Mouse (Mus musculus) G1E (cell line): ENCODE data around the gene Slc25a26. TPM values are rescaled to one million over a fixed set of nuclear protein-coding genes. Genes with fewer than 3 reads are reported as not detected.

Experiments
- ATAC-seq: 2 replicates; pipeline ENCODE4 v1.8.0; 2016; ENCODE audit warnings: mild to moderate bottlenecking; ENCODE audit not compliant: insufficient number of reproducible peaks, poor library complexity, low FRiP score, severe bottlenecking; ENCODE audit errors: extremely low read depth
- DNase-seq: peaks from one replicate; pipeline ENCODE4 v3.0.0; 2012; ENCODE audit warnings: low spot score
- H3K27me3 ChIP-seq: 2 replicates; pipeline ENCODE4 v1.6.1; 2012; ENCODE audit warnings: mild to moderate bottlenecking, low read length, inconsistent platforms; ENCODE audit not compliant: insufficient read depth
- H3K36me3 ChIP-seq: replicated peaks from 2 replicates; pipeline ENCODE3; 2012; ENCODE audit warnings: mild to moderate bottlenecking, inconsistent platforms
- H3K4me1 ChIP-seq: 2 replicates; pipeline ENCODE4 v1.6.1; 2012; ENCODE audit warnings: low read depth, low read length, inconsistent platforms, mixed read lengths; ENCODE audit not compliant: insufficient read depth
- H3K4me3 ChIP-seq: 2 replicates; pipeline ENCODE4 v1.5.1; 2012; ENCODE audit warnings: low read depth, mild to moderate bottlenecking, inconsistent platforms, low read length, moderate library complexity, mixed read lengths
- H3K9me3 ChIP-seq: replicated peaks from 2 replicates; pipeline ENCODE4 v1.6.1; 2012; ENCODE audit warnings: inconsistent platforms
- CTCF ChIP-seq: IDR thresholded peaks from 2 replicates; pipeline ENCODE4 v1.5.1; 2012; ENCODE audit warnings: low read depth, low read length, inconsistent platforms, mixed read lengths
- GATA1 ChIP-seq: IDR thresholded peaks from 2 replicates; pipeline ENCODE4 v1.6.1; 2012; ENCODE audit warnings: borderline replicate concordance, low read length, inconsistent platforms, mixed read lengths
- GATA2 ChIP-seq: IDR thresholded peaks from 2 replicates; pipeline ENCODE4 v1.6.1; 2012; ENCODE audit warnings: low read depth, low read length, inconsistent platforms, borderline replicate concordance
- POLR2AphosphoS5 ChIP-seq: IDR thresholded peaks from 2 replicates; pipeline ENCODE4 v1.6.1; 2012; ENCODE audit warnings: low read depth, low read length, inconsistent platforms; ENCODE audit not compliant: insufficient replicate concordance
- TAL1 ChIP-seq: conservative IDR thresholded peaks from 2 replicates; pipeline ENCODE4 v1.6.1; 2012; ENCODE audit warnings: low read depth, low read length, inconsistent platforms, mixed read lengths
- polyA plus RNA-seq: library from polyadenylated mRNA; stranded (reverse); fragments of >175 nt; gene quantifications from 2 replicates; pipeline ENCODE4 v1.2.3, GENCODE M21; 2012
- total RNA-seq, 2 experiments: library from RNA; stranded (forward) in 1 of 2; stranded (reverse) in 1 of 2; fragments of 200-1000 nt in 1 of 2; fragments of >200 nt in 1 of 2; fragmentation: Nextera tagmentation in 1 of 2; gene quantifications; 2 replicates each; pipeline ENCODE4 v1.2.3; 2014 to 2017

Gene Slc25a26
- total RNA-seq (2014; fragmentation: Nextera tagmentation) (4.1 and 11.8 TPM in 2 replicates), total RNA-seq (2017) (7.0 and 8.7 TPM in 2 replicates), polyA plus RNA-seq (3.3 and 3.9 TPM in 2 replicates)

DNA sequence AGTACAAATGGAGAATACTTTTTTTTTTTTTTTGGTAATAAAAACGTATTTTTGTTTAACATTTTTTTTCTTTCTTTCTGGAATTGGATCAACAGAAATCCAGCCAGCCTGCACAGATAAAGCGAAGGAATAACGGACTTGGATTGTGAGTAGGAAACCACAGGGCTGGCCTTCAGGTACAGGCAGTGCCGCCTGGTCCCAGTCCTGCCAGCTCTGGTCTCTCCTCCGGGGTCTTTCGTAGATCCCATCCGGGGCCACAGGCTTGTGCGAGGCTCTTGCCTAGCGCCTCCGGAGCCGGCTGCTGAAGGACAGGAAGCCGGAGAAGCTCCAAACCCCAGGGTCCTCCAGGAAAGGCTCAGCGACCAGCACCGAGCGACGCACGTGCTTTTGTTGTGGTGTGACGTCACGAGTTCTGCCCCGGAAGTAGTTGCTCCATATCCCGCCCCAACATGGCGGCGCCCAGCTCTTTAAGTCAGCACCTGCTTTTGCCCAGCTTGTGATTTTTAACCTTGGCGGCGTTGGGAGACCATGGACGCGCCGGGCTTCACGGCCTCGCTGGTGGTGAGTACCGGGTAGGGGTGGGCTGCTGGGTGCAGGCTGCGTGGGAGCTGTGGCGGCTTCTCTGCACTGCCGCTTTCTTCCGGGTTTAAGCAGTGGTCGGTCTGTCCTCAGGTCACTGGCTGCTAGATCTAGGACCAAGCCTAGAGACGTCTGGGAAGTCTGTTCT lies at the start of gene Slc25a26:
Slc25a26 (plus strand) TSS at position 435 of the 727 bp plus-strand sequence.
- Histone ChIP-seq H3K4me3 (peak within 1 kb of the TSS; percentile 82), H3K9me3 (no peaks in the 10 kb centered on the region), H3K27me3 (peaks cover 3% of the 10 kb centered on the region; the same call in 1 of the 2 replicates), H3K36me3 (peaks cover 14% of the 10 kb centered on the region), H3K4me1 (peaks cover 15% of the 10 kb centered on the region)
- TF ChIP-seq GATA2: no peak
- no peak for TF ChIP-seq CTCF
- no peak for TF ChIP-seq POLR2AphosphoS5
- TF ChIP-seq GATA1: no peak
- TF ChIP-seq TAL1: no peak
- ATAC-seq: peak; percentile 94
- DNase-seq: peak; percentile 71

DNA sequence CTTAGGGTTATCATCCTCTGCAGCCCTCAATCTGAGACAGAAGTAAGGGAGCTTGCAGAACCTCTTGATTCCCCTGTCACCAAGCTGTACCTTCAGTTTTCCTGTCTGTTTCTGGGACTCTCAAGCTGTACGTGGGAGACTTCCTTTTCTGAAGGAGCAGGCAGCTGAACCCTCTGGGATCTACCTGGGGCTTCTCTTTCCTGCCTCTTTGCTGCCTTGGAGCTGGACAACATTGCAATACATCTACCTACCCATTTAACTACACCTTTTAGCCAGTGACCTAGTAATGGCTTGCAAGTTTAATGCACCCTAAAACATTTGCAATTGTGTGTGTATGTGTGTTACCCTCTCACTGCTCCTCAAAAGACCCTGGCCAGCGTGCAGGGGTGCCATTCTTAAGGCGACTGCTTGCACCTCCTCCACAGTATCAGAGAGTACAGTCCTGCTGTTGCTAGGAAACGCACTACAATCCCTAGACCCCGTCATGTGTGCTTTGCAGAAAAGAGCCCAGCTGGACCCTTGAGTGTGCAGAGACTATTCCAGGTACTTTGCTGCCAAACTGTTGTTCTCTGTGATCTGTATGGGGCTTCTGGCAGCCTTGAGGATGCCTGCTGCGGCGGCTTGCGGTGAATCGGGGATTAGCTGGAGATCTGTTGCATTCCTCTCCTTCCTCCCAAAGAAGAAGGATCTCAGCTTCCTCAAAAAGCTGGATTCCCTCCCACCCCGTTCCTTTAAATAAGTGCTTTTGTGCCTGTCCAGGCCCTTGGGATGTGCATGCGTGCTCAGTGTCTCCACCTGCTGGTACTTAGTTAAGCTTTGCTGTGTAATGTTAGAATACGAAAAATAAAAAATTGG lies 35.9 kb upstream of the Slc25a26 start:
- H3K36me3 ChIP-seq: no peaks in the 10 kb centered on the region
- DNase-seq (no peak), ATAC-seq (no peak)
- TF ChIP-seq GATA2: no peak
- TF ChIP-seq CTCF: 0 out of 2 replicates have a peak, but pooled peaks have one; percentile 7
- no peaks in the 10 kb centered on the region for H3K27me3 ChIP-seq
- H3K9me3 ChIP-seq: no peaks in the 10 kb centered on the region
- H3K4me3 ChIP-seq: no peak overlapping the region
- peaks cover 2% of the 10 kb centered on the region; the same call in 1 of the 2 replicates for H3K4me1 ChIP-seq

DNA sequence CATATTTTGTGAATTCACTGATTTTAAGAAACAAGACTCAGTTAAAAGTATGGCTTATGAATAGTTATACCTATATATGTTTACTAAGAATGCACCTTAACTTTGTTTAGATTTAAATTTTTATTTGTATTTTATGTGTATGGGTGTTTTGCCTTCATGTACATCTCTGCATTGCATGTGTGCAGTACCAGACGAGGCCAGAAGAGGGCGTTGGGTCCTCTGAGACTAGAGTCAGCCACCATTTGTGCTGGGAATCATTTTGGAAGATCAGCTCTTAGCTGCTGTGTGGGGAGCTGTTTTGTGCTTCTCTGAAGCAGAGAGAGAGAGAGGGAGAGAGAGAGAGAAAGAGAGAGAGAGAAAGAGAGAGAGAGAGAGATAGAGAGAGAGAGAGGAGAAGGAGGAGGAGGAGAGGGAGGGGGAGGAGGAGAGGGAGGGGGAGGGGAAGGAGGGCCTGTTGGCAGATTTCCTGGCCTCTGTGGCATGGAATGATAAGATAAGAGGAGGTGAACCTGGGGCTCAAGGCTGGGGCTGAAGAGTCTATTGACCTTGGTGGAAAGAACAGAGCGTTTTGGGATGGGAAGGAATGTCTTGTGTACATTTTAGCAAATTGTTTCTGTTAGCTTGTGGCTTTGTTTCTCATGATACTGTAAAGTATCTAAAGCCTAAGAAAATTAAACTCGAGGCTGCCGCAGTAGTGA lies 33.5 kb upstream of the Slc25a26 start:
- Histone ChIP-seq H3K27me3 (no peaks in the 10 kb centered on the region), H3K36me3 (no peaks in the 10 kb centered on the region), H3K9me3 (no peaks in the 10 kb centered on the region), H3K4me3 (no peak overlapping the region), H3K4me1 (peaks cover 9% of the 10 kb centered on the region; the same call in 1 of the 2 replicates)
- 0 out of 2 replicates have a peak, but pooled peaks have one; percentile 28 for ATAC-seq
- no peak for TF ChIP-seq TAL1
- TF ChIP-seq CTCF: peak; percentile 64
- DNase-seq: no peak

DNA sequence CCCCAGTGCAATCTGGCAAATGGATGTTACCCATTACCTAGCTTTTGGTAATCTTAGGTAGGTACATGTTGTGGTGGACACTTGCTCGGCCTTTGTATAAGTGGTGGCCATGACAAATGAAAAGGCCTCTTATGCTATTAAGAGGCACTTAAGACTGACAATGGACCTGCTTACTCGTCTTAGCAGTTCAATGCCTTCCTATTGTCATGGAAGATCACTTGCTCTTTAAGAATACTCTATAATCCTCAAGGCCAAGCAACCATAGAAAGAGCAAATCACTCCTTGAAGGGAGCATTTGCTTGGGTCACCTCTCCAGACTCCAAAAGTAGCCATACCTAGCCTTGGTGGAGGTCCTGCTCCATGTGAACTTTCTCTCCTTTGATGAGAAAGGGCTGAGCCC lies 7.4 kb upstream of the Slc25a26 start:
- DNase-seq (no peak), ATAC-seq (no peak)
- no peak for TF ChIP-seq GATA1
- TF ChIP-seq POLR2AphosphoS5: no peak
- TF ChIP-seq CTCF: no peak
- TF ChIP-seq GATA2: no peak
- TF ChIP-seq TAL1: no peak

DNA sequence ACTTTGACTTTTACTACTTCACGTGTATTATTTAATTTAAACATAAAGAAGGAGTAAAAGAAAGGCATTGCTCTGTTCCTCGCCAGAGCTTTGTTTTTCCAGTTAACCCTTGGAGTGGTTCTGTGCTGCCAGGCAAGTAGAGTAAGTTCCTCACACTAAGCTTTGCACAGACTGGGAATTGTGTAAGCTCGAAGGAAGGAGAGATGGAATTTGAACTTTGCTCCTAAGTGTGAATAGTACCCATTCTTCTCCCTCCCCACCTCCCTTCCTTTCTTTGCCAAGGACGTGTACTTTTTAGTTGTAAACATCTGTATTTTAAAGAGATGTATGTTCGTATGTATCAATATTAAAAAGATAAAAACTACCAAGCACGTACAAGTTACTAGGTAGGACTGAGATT lies 3.8 kb downstream of the Slc25a26 start:
- ATAC-seq (no peak), DNase-seq (no peak)
- H3K36me3 ChIP-seq: peaks cover 40% of the 10 kb centered on the region
- TF ChIP-seq GATA1 (no peak), CTCF (no peak), TAL1 (no peak), GATA2 (no peak), POLR2AphosphoS5 (no peak)
- H3K4me1 ChIP-seq: peaks cover 25% of the 10 kb centered on the region
- H3K9me3 ChIP-seq: no peaks in the 10 kb centered on the region
- no peaks in the 10 kb centered on the region for H3K27me3 ChIP-seq
- H3K4me3 ChIP-seq: no peak overlapping the region

More for the DNA sequence above, 7.4 kb upstream of the Slc25a26 start:
- Histone ChIP-seq H3K4me3 (no peak overlapping the region), H3K9me3 (no peaks in the 10 kb centered on the region), H3K36me3 (no peaks in the 10 kb centered on the region), H3K4me1 (no peaks in the 10 kb centered on the region), H3K27me3 (peaks cover 16% of the 10 kb centered on the region)

DNA sequence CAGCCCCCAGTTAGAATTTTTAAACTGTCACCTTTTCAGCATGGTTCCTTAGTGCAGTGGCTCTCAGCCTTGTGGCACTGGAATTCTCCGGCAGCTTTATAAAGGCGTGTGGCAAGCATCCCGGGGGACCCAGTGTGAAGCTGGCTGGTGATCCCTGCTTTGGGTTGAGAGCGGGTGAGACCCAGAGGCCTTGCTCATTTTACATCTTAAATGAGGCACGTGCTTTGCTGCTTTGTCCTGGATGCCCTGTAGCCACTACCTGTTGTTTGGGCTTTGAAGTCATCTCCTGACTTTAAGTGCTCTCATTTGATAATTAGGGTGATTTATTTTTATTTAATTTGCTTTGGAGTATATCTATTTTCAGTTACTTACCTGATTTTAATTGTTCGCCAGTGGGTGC lies 7.8 kb downstream of the Slc25a26 start:
- ATAC-seq (no peak), DNase-seq (no peak)
- Histone ChIP-seq H3K27me3 (no peaks in the 10 kb centered on the region), H3K4me1 (peaks cover 37% of the 10 kb centered on the region), H3K36me3 (peaks cover 59% of the 10 kb centered on the region), H3K9me3 (no peaks in the 10 kb centered on the region), H3K4me3 (no peak overlapping the region)
- TF ChIP-seq GATA2 (no peak), GATA1 (no peak), POLR2AphosphoS5 (no peak), CTCF (no peak), TAL1 (no peak)
